In genomic region chr11:115974309-115975082, GRCm38 (mm10) we compare ENCODE assay signal across 8 mouse cellular contexts. TPM values are rescaled to one million over a fixed set of nuclear protein-coding genes. Genes with fewer than 3 reads are reported as not detected.
DNase-seq lines count a peak whose midpoint lies in the region; ATAC-seq and TF ChIP-seq lines count a peak whose summit lies in the region.

Gene Itgb4, plus strand, starts transcription at chr11:115974709.

- H3K9me3 ChIP-seq in heart, embryonic 11.5 days (replicated peaks; ENCODE audit: control insufficient read depth, low read length): no peaks in the 10 kb centered on the region
- no peaks in the 10 kb centered on the region for H3K9me3 ChIP-seq in kidney, embryonic 14.5 days (ENCODE audit: control insufficient read depth, low read length)
- no peaks in the 10 kb centered on the region for H3K9me3 ChIP-seq in lung, postnatal 0 days (ENCODE audit: low read length)

- H3K27me3 ChIP-seq in cerebellum, adult 2 months (ENCODE audit: control insufficient read depth, insufficient read depth, low read length): 0 out of 2 replicates have a peak, but pooled peaks cover 2% of the 10 kb centered on the region
- peaks cover 49% of the 10 kb centered on the region for H3K27me3 ChIP-seq in heart, embryonic 11.5 days (ENCODE audit: control insufficient read depth, insufficient read depth, low read length)
- H3K27me3 ChIP-seq in kidney, embryonic 14.5 days (ENCODE audit: control insufficient read depth, insufficient read depth, low read length): peaks cover 23% of the 10 kb centered on the region
- H3K27me3 ChIP-seq in lung, postnatal 0 days (replicated peaks; ENCODE audit: insufficient read depth, low read length): peaks cover 44% of the 10 kb centered on the region

- 0 out of 2 replicates have a peak, but pooled peaks have one; percentile 17 for TF ChIP-seq EP300 in lung, postnatal 0 days (IDR thresholded peaks at IDR 0.05)

- H3K4me2 ChIP-seq in heart, embryonic 11.5 days: peak within 1 kb of the TSS; percentile 84
- peak within 1 kb of the TSS; percentile 85 for H3K4me2 ChIP-seq in kidney, embryonic 14.5 days (replicated peaks; ENCODE audit: low read depth, low read length)
- H3K4me2 ChIP-seq in lung, postnatal 0 days (replicated peaks; ENCODE audit: low read depth, low read length): peak within 1 kb of the TSS; percentile 67

- no peaks in the 10 kb centered on the region for H3K4me1 ChIP-seq in cerebellum, adult 2 months (ENCODE audit: control insufficient read depth, insufficient read depth, low read length)
- H3K4me1 ChIP-seq in heart, embryonic 11.5 days (ENCODE audit: control insufficient read depth, insufficient read depth, low read length): peaks cover 6% of the 10 kb centered on the region
- peaks cover 16% of the 10 kb centered on the region for H3K4me1 ChIP-seq in kidney, embryonic 14.5 days (ENCODE audit: control insufficient read depth, insufficient read depth, low read length)
- peaks cover 11% of the 10 kb centered on the region; the same call in 1 of the 2 replicates for H3K4me1 ChIP-seq in lung, postnatal 0 days (ENCODE audit: insufficient read depth, low read depth, low read length)

- ATAC-seq in cerebellum, adult (ENCODE audit: insufficient number of reproducible peaks, low FRiP score, low TSS enrichment): no peak
- ATAC-seq in heart, embryonic 11.5 days (replicated peaks; ENCODE audit: insufficient number of reproducible peaks, low FRiP score, low TSS enrichment): no peak
- ATAC-seq in kidney, embryonic 14.5 days (ENCODE audit: low FRiP score, low TSS enrichment): peak; percentile 46; the same call in 1 of the 2 replicates
- ATAC-seq in lung, postnatal 0 days: peak; percentile 91

- 0 out of 2 replicates have a peak, but pooled peaks have one; percentile 2 for TF ChIP-seq CTCF in cerebellum, adult 2 months (IDR thresholded peaks at IDR 0.05; ENCODE audit: borderline replicate concordance, insufficient read depth, low read depth, low read length)
- peak; percentile 54 for TF ChIP-seq CTCF in lung, postnatal 0 days (IDR thresholded peaks at IDR 0.05)

- DNase-seq in cerebellum, adult 2 months: peak in 1 of 2 experiments; percentile 25
- DNase-seq in MN1 (ENCODE audit: low spot score): peak; percentile 15
- DNase-seq in lung, postnatal 0 days (ENCODE audit: low spot score): peak; percentile 86
- peak; percentile 37 to 61 for DNase-seq in spleen, postnatal 36 days (ENCODE audit: low spot score in 2 of 2)
- DNase-seq in gastrocnemius, postnatal 36 days: no peak

- 11% methylated on average over 57 of the region's 58 CpGs for WGBS in cerebellum, adult 2 months
- WGBS in heart, embryonic 11.5 days (ENCODE audit: insufficient replicate concordance): 12% methylated on average over 43 of the region's 58 CpGs
- WGBS in kidney, embryonic 14.5 days: 12% methylated on average over 41 of the region's 58 CpGs
- WGBS in lung, postnatal 0 days: 12% methylated on average over 43 of the region's 58 CpGs

- H3K36me3 ChIP-seq in heart, embryonic 11.5 days (ENCODE audit: control insufficient read depth, insufficient read depth, low read length): no peaks in the 10 kb centered on the region
- no peaks in the 10 kb centered on the region for H3K36me3 ChIP-seq in kidney, embryonic 14.5 days (ENCODE audit: control insufficient read depth, insufficient read depth, low read length)
- no peaks in the 10 kb centered on the region for H3K36me3 ChIP-seq in lung, postnatal 0 days (ENCODE audit: insufficient read depth, low read length)

- H3K4me3 ChIP-seq in cerebellum, adult 2 months (replicated peaks; ENCODE audit: insufficient read depth, low read depth, low read length): no peak within 1 kb of the TSS
- peak within 1 kb of the TSS; percentile 54 for H3K4me3 ChIP-seq in heart, embryonic 11.5 days (ENCODE audit: low read depth, low read length)
- peak within 1 kb of the TSS; percentile 47 for H3K4me3 ChIP-seq in kidney, embryonic 14.5 days (ENCODE audit: low read length)
- peak within 1 kb of the TSS; percentile 40 for H3K4me3 ChIP-seq in lung, postnatal 0 days (ENCODE audit: low read depth, low read length)

- peak within 1 kb of the TSS; percentile 63 for H3K9ac ChIP-seq in heart, embryonic 11.5 days (ENCODE audit: low read depth, low read length)
- H3K9ac ChIP-seq in kidney, embryonic 14.5 days (ENCODE audit: low read depth, low read length): peak within 1 kb of the TSS; percentile 54
- H3K9ac ChIP-seq in lung, postnatal 0 days (replicated peaks; ENCODE audit: low read depth): peak within 1 kb of the TSS; percentile 26; the same call in 1 of the 2 replicates

- TF ChIP-seq POLR2A in cerebellum, adult 2 months (IDR thresholded peaks at IDR 0.05; ENCODE audit: borderline replicate concordance, insufficient read depth, low read length): no peak

- intact Hi-C loops in gastrocnemius, postnatal 36 days (cut with DNase I): no loop called here

- no peak within 1 kb of the TSS for H3K27ac ChIP-seq in cerebellum, adult 2 months (ENCODE audit: insufficient read depth, low read length)
- H3K27ac ChIP-seq in heart, embryonic 11.5 days (ENCODE audit: low read depth, low read length): no peak within 1 kb of the TSS
- no peak within 1 kb of the TSS for H3K27ac ChIP-seq in kidney, embryonic 14.5 days (ENCODE audit: low read depth, low read length)
- 0 out of 2 replicates have a peak within 1 kb of the TSS, but pooled peaks have one; percentile 9 for H3K27ac ChIP-seq in lung, postnatal 0 days (ENCODE audit: low read length)

RNA-seq across cellular contexts. Expression of gene Itgb4, which starts in this region (rescaled TPM):
- 21.6 and 28.6 TPM in 2 replicates for polyA plus RNA-seq in cerebellum, adult 2 months (2012; rRNA removed)
- 0.51 and 0.80 TPM in 2 replicates for polyA plus RNA-seq in heart, embryonic 11.5 days (2014; fragmentation: Nextera tagmentation; extraction: Ambion mirVana)
- 1.1 and 2.1 TPM in 2 replicates for polyA plus RNA-seq in kidney, embryonic 14.5 days (2014; fragmentation: Nextera tagmentation; extraction: Ambion mirVana)
- 3.8 and 4.2 TPM in 2 replicates for polyA plus RNA-seq in lung, postnatal 0 days (2015; fragmentation: Nextera tagmentation; extraction: Ambion mirVana)
- total RNA-seq in gastrocnemius, postnatal 36 days (2021): 1 to 10 TPM; 1.9 to 3.3 TPM

Comparison
In these comparisons a context has a peak if more than half of its experiments do, and no peak if none do; other contexts are left out.
1. DNase-seq: peak in MN1 (single experiment), lung, postnatal 0 days (single experiment) and spleen, postnatal 36 days (2 of 2); none in gastrocnemius, postnatal 36 days (0 of 2).
2. ATAC-seq: peak in kidney, embryonic 14.5 days (single experiment) and lung, postnatal 0 days (single experiment); none in cerebellum, adult (single experiment) and heart, embryonic 11.5 days (single experiment).
3. Peak in every context shown above with its lines, with median percentiles within 50 percentile points of each other: H3K4me2 ChIP-seq and H3K9ac ChIP-seq.